Mouse (Mus musculus) G1E (cell line): ENCODE measurements around the gene Smarcad1. TPM values are rescaled to one million over a fixed set of nuclear protein-coding genes. Genes with fewer than 3 reads are reported as not detected.

ENCODE experiments used
- ATAC-seq: 2 replicates; pipeline ENCODE4 v1.8.0; 2016; ENCODE audit warnings: mild to moderate bottlenecking; ENCODE audit not compliant: insufficient number of reproducible peaks, poor library complexity, low FRiP score, severe bottlenecking; ENCODE audit errors: extremely low read depth
- DNase-seq: peaks from one replicate; pipeline ENCODE4 v3.0.0; 2012; ENCODE audit warnings: low spot score
- H3K27me3 ChIP-seq: 2 replicates; pipeline ENCODE4 v1.6.1; 2012; ENCODE audit warnings: mild to moderate bottlenecking, low read length, inconsistent platforms; ENCODE audit not compliant: insufficient read depth
- H3K36me3 ChIP-seq: replicated peaks from 2 replicates; pipeline ENCODE3; 2012; ENCODE audit warnings: mild to moderate bottlenecking, inconsistent platforms
- H3K4me1 ChIP-seq: 2 replicates; pipeline ENCODE4 v1.6.1; 2012; ENCODE audit warnings: low read depth, low read length, inconsistent platforms, mixed read lengths; ENCODE audit not compliant: insufficient read depth
- H3K4me3 ChIP-seq: 2 replicates; pipeline ENCODE4 v1.5.1; 2012; ENCODE audit warnings: low read depth, mild to moderate bottlenecking, inconsistent platforms, low read length, moderate library complexity, mixed read lengths
- H3K9me3 ChIP-seq: replicated peaks from 2 replicates; pipeline ENCODE4 v1.6.1; 2012; ENCODE audit warnings: inconsistent platforms
- CTCF ChIP-seq: IDR thresholded peaks from 2 replicates; pipeline ENCODE4 v1.5.1; 2012; ENCODE audit warnings: low read depth, low read length, inconsistent platforms, mixed read lengths
- GATA1 ChIP-seq: IDR thresholded peaks from 2 replicates; pipeline ENCODE4 v1.6.1; 2012; ENCODE audit warnings: borderline replicate concordance, low read length, inconsistent platforms, mixed read lengths
- GATA2 ChIP-seq: IDR thresholded peaks from 2 replicates; pipeline ENCODE4 v1.6.1; 2012; ENCODE audit warnings: low read depth, low read length, inconsistent platforms, borderline replicate concordance
- POLR2AphosphoS5 ChIP-seq: IDR thresholded peaks from 2 replicates; pipeline ENCODE4 v1.6.1; 2012; ENCODE audit warnings: low read depth, low read length, inconsistent platforms; ENCODE audit not compliant: insufficient replicate concordance
- TAL1 ChIP-seq: conservative IDR thresholded peaks from 2 replicates; pipeline ENCODE4 v1.6.1; 2012; ENCODE audit warnings: low read depth, low read length, inconsistent platforms, mixed read lengths
- polyA plus RNA-seq: library from polyadenylated mRNA; stranded (reverse); fragments of >175 nt; gene quantifications from 2 replicates; pipeline ENCODE4 v1.2.3, GENCODE M21; 2012
- total RNA-seq, 2 experiments: library from RNA; stranded (forward) in 1 of 2; stranded (reverse) in 1 of 2; fragments of 200-1000 nt in 1 of 2; fragments of >200 nt in 1 of 2; fragmentation: Nextera tagmentation in 1 of 2; gene quantifications; 2 replicates each; pipeline ENCODE4 v1.2.3; 2014 to 2017

Smarcad1 gene
- total and polyA plus RNA-seq, 3 experiments: 9.2 to 48.5 (median 46.8) TPM

DNA sequence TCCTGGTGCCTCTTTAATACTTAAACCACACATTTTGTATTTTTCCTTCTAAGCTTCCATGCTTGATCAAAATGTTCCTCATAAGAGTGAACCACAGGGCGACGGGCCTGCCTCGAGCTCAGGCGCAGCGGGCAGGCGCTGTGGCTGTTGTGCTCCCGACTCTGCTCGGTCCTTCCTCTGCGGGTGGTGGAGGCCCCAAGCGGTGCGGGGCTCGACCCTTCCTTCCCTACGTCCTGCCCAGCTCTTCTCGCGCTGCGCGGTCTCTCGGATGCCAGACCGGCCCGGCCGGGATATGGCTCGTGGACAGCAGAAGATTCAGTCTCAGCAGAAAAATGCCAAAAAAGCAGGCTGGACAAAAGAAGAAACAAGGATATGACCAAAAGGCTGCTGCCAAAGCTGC is 108.3 kb downstream of the Smarcad1 start:
- H3K9me3 ChIP-seq: no peaks in the 10 kb centered on the region
- no peaks in the 10 kb centered on the region for H3K27me3 ChIP-seq
- DNase-seq: no peak
- no peak overlapping the region for H3K4me3 ChIP-seq
- H3K4me1 ChIP-seq: no peaks in the 10 kb centered on the region
- no peak for TF ChIP-seq GATA2
- TF ChIP-seq TAL1: no peak
- no peak for TF ChIP-seq GATA1
- no peak for TF ChIP-seq CTCF
- TF ChIP-seq POLR2AphosphoS5: no peak
- no peak for ATAC-seq
- H3K36me3 ChIP-seq: no peaks in the 10 kb centered on the region

DNA sequence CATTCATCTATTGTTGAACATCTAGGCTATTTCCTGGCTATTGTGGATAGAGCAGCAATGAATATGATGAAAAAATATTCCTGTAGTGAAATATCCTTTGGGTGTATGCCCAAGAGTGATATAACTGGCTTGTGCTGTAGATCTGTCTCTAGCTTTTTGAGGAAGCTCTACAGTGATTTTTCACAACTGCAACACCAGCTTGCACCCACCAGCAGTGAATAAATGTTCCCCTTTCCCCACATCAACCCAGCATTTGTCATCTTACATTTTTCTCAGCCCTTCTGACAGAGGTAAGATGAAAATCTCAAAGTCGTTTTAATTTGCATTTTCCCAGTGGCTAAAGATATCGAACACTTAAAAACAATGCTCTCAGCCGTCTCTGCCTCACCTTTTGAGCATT is 111.2 kb downstream of the Smarcad1 start:
- no peaks in the 10 kb centered on the region for H3K27me3 ChIP-seq
- ATAC-seq (no peak), DNase-seq (no peak)
- H3K4me3 ChIP-seq: no peak overlapping the region
- H3K9me3 ChIP-seq: peaks cover 6% of the 10 kb centered on the region; the same call in 1 of the 2 replicates
- TF ChIP-seq GATA2 (no peak), GATA1 (no peak), POLR2AphosphoS5 (no peak), CTCF (no peak), TAL1 (no peak)
- no peaks in the 10 kb centered on the region for H3K36me3 ChIP-seq
- no peaks in the 10 kb centered on the region for H3K4me1 ChIP-seq

DNA sequence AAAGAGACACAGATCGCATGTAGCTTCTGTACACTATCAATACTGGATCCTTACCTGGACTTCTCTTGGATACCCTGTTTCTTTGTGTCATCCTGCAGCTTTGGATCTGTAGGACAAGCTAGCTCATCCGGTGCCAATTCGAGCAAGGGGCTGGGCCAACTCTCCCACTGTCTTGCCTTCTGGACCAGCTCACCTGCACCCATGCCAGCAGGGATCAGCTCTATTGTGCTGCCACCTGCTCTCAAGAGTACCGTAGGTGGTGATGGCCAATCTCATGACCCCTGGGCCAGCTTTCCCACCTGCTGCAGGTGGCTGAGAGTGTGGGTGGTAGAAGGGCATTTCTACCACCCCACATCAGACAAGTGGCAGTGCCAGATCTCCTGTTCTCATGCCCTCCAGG is 114.7 kb downstream of the Smarcad1 start:
- Histone ChIP-seq H3K9me3 (peaks cover 6% of the 10 kb centered on the region; the same call in 1 of the 2 replicates), H3K36me3 (no peaks in the 10 kb centered on the region), H3K4me3 (no peak overlapping the region), H3K27me3 (no peaks in the 10 kb centered on the region), H3K4me1 (no peaks in the 10 kb centered on the region)
- ATAC-seq (no peak), DNase-seq (no peak)
- TF ChIP-seq CTCF (no peak), POLR2AphosphoS5 (no peak), TAL1 (no peak)

DNA sequence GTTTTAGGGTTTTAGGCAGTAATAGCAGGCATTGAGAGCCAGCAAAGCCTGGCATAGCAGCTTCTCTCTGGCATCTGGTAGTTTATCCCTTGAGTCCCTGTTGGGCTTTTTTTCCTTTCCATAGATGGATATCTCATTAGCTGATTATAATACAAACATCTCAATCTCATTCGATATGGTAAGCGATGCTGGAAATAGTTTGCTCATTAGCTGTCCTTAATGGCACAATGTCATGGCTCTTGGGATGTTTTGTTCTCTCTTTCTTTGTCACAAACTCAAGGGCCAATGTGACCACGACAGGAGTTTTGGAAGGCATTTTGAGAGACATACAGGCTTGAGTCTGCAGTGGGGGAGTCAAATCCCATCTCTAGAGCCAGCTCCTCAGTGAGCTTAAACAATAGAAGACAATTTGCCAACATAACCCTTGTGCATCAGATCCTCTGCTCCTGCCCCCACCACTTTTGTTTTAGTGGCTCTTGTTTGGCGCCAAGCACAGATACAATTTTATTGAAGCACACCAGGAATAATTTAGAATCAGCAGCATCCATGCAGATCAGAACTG is 117.1 kb downstream of the Smarcad1 start:
- Histone ChIP-seq H3K36me3 (no peaks in the 10 kb centered on the region), H3K27me3 (no peaks in the 10 kb centered on the region), H3K9me3 (peaks cover 6% of the 10 kb centered on the region; the same call in 1 of the 2 replicates), H3K4me3 (no peak overlapping the region), H3K4me1 (no peaks in the 10 kb centered on the region)
- no peak for ATAC-seq
- no peak for DNase-seq
- no peak for TF ChIP-seq TAL1
- no peak for TF ChIP-seq GATA2
- TF ChIP-seq CTCF: no peak
- no peak for TF ChIP-seq GATA1
- TF ChIP-seq POLR2AphosphoS5: no peak

DNA sequence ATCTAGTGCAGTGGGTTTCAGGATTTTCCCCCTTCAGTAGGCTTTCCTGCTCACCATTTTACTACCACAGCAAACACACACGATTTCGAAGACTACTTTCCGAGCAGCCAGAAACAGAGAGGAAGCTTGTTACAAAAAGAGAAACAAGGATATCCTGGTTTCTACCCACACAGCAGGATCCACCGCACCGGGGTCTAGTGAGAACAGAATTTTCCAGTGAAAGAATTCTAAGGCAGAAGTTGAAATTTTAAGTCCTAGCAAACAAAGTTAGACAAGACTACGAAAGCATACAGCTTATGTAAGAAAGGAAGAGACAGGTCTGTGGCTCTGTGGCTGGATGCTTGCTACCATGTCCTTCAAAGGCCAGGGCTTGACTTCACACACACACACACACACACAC is 121.8 kb downstream of the Smarcad1 start:
- H3K9me3 ChIP-seq: no peaks in the 10 kb centered on the region
- ATAC-seq (no peak), DNase-seq (no peak)
- no peaks in the 10 kb centered on the region for H3K36me3 ChIP-seq
- TF ChIP-seq TAL1 (no peak), GATA2 (no peak), CTCF (no peak), GATA1 (no peak), POLR2AphosphoS5 (no peak)
- H3K27me3 ChIP-seq: no peaks in the 10 kb centered on the region
- H3K4me3 ChIP-seq: no peak overlapping the region
- H3K4me1 ChIP-seq: no peaks in the 10 kb centered on the region

DNA sequence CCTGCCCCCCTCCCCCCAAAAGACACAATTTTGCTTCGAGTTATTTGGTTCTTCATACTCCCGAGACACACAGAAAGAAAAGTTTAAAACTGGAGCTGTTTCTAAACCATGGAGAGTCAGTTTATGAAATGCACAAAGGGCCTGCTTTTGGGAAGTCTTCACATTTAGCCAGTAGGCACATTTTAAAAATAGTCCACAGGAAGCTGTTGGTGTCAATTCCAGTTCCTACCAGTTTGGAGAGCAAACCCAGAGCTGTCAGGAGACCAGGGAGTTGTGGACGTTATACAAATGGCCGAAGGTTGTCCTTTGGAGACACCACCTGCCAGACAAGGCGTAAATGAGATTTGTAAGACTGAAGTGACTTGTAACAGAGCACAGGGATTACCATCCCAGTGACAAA is 122.6 kb downstream of the Smarcad1 start:
- no peaks in the 10 kb centered on the region for H3K9me3 ChIP-seq
- H3K36me3 ChIP-seq: no peaks in the 10 kb centered on the region
- no peak for DNase-seq
- no peak overlapping the region for H3K4me3 ChIP-seq
- no peaks in the 10 kb centered on the region for H3K27me3 ChIP-seq
- H3K4me1 ChIP-seq: no peaks in the 10 kb centered on the region
- no peak for TF ChIP-seq GATA2
- TF ChIP-seq CTCF: no peak
- no peak for TF ChIP-seq GATA1
- TF ChIP-seq TAL1: no peak
- no peak for TF ChIP-seq POLR2AphosphoS5
- ATAC-seq: no peak

Other genes with a start within 250 kb of the Smarcad1 start
- not detected in 2 replicates for gene Hpgds, start 102.3 kb downstream of the Smarcad1 start, total RNA-seq (2014; fragmentation: Nextera tagmentation)
- gene Hpgds, start 102.3 kb downstream of the Smarcad1 start, total RNA-seq (2017): 4.8 and 5.0 TPM in 2 replicates
- gene Hpgds, start 102.3 kb downstream of the Smarcad1 start, polyA plus RNA-seq: not detected in 2 replicates